Mouse (Mus musculus) thymus, adult 2 months (tissue): ENCODE data around the gene Slc9a6. TPM values are rescaled to one million over a fixed set of nuclear protein-coding genes. Genes with fewer than 3 reads are reported as not detected.

Experiments used
- DNase-seq: peaks from one replicate; pipeline ENCODE4 v3.0.0; 2021
- H3K27ac ChIP-seq: fragments of 200-500 bp; 2 replicates; pipeline ENCODE4 v1.5.1; 2012; ENCODE audit warnings: low read length, control low read depth; ENCODE audit not compliant: control insufficient read depth, insufficient read depth
- H3K27me3 ChIP-seq: fragments of 200-500 bp; 2 replicates; pipeline ENCODE4 v1.6.1; 2012; ENCODE audit warnings: mild to moderate bottlenecking, low read length, moderate library complexity, mixed read lengths; ENCODE audit not compliant: control insufficient read depth, insufficient read depth
- H3K36me3 ChIP-seq: fragments of 200-500 bp; 2 replicates; pipeline ENCODE4 v1.6.1; 2012; ENCODE audit warnings: mild to moderate bottlenecking, low read length, moderate library complexity; ENCODE audit not compliant: control insufficient read depth, insufficient read depth
- H3K4me1 ChIP-seq: fragments of 200-500 bp; replicated peaks from 2 replicates; pipeline ENCODE4 v1.6.1; 2012; ENCODE audit warnings: low read length; ENCODE audit not compliant: control insufficient read depth, insufficient read depth
- H3K4me3 ChIP-seq: fragments of 200-500 bp; 2 replicates; pipeline ENCODE4 v1.5.1; 2012; ENCODE audit warnings: mild to moderate bottlenecking, low read length, control low read depth, moderate library complexity; ENCODE audit not compliant: control insufficient read depth, insufficient read depth
- CTCF ChIP-seq: fragments of 200-500 bp; IDR thresholded peaks from 2 replicates; pipeline ENCODE4 v1.5.1; 2012; ENCODE audit warnings: mild to moderate bottlenecking, control low read depth, low read length, moderate library complexity, borderline replicate concordance; ENCODE audit not compliant: control insufficient read depth, poor library complexity, insufficient read depth; ENCODE audit errors: extremely low read depth
- POLR2A ChIP-seq: fragments of 200-500 bp; IDR thresholded peaks from 2 replicates; pipeline ENCODE4 v1.6.1; 2012; ENCODE audit warnings: mild to moderate bottlenecking, low read length, control low read depth, moderate library complexity; ENCODE audit not compliant: control insufficient read depth, poor library complexity, insufficient read depth; ENCODE audit errors: extremely low read depth
- WGBS: fragments of 180-500 bp; shearing (Covaris S2); methylation state at CpG from one replicate; pipeline ENCODE4 v1.1.7; 2018; 5-methylcytosine and 5-hydroxymethylcytosine counted together
- polyA plus RNA-seq: library from polyadenylated mRNA; depleted of rRNA; stranded (reverse); fragments of >200 nt; gene quantifications from 2 replicates; pipeline ENCODE4 v1.2.3, GENCODE M21; 2012

Slc9a6 gene
- polyA plus RNA-seq, 1 experiment = 13.2 TPM

DNA sequence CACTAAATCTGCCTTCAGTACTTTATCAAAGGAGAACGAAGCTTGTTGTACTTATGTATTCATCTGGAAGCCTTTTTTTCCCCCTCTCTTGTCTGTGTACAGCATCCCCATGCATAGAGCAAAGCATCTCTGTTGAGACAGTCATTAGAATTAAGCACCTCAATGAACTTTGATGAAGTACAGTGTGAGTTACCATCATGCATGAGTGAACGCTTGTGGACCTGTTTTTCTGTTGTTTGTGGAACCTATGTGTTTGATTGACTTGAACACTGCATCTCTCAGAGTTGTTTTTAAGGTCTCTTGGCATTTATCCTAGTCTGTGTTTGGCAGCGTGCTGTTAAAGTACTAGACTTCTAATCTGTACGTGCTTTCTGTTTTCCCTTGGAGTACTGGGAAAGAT lies 53.8 kb downstream of the Slc9a6 start:
- WGBS = 96% methylated on average over 4 of the region's 4 CpGs
- no peak for TF ChIP-seq CTCF
- no peak for TF ChIP-seq POLR2A
- no peak for DNase-seq

DNA sequence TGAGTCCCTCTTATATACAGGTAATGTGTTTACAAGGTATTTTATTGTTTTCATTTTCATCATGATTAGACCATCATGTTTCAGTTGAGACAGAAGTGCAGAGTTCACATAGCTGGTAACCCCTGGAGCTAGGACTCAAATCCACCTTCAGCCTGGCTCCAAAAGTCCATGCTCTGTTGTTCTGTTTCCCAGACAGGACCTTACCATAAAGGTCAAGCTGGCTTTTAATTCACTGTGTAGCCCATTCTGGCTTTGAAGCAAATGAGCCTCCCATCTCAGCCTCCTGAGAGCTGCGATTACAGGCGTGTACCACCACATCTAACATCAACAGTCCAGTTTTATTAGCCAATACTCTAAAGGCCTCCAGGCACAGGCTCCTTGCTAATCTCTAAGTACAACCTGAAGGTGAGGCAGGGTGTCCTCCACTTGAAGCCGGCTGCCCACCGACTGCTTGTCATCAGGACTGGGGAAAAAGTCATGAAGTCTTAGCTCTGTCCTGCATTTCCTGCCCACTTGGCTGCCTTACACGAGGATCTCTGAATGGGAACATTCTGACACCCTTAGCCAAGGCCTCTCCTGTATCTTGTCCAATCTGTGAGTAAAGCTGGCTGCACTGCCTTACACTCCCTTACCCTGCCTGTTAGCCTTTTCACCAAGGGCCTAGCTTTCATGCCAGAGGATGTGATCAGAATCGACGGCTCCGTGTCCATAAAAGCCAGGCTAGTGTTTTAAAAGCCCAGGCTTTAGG lies 55.8 kb downstream of the Slc9a6 start:
- Histone ChIP-seq H3K4me1 (no peaks in the 10 kb centered on the region), H3K36me3 (no peaks in the 10 kb centered on the region), H3K27ac (no peak overlapping the region), H3K27me3 (no peaks in the 10 kb centered on the region), H3K4me3 (no peak overlapping the region)
- WGBS = 96% methylated on average over 8 of the region's 8 CpGs
- TF ChIP-seq POLR2A (no peak), CTCF (no peak)
- DNase-seq = no peak

More for the DNA sequence above, 53.8 kb downstream of the Slc9a6 start:
- Histone ChIP-seq H3K36me3 (no peaks in the 10 kb centered on the region), H3K4me1 (no peaks in the 10 kb centered on the region), H3K4me3 (no peak overlapping the region), H3K27me3 (no peaks in the 10 kb centered on the region), H3K27ac (no peak overlapping the region)

- WGBS = 93% methylated on average over 6 of the region's 6 CpGs
- H3K27me3 ChIP-seq = no peaks in the 10 kb centered on the region
- DNase-seq = no peak
- TF ChIP-seq POLR2A (no peak), CTCF (no peak)
- H3K4me3 ChIP-seq = no peak overlapping the region
- H3K36me3 ChIP-seq = no peaks in the 10 kb centered on the region
- no peaks in the 10 kb centered on the region for H3K4me1 ChIP-seq
- no peak overlapping the region for H3K27ac ChIP-seq
These were observed 57.7 kb downstream of the Slc9a6 start for GRCm38 (mm10) chrX:56667296-56667695.

GRCm38 (mm10) chrX:56668051-56668450 lies 58.5 kb downstream of the Slc9a6 start:
- Histone ChIP-seq H3K4me3 (no peak overlapping the region), H3K27ac (no peak overlapping the region), H3K36me3 (no peaks in the 10 kb centered on the region), H3K27me3 (no peaks in the 10 kb centered on the region), H3K4me1 (no peaks in the 10 kb centered on the region)
- no peak for DNase-seq
- 97% methylated on average over 5 of the region's 5 CpGs for WGBS
- TF ChIP-seq CTCF (no peak), POLR2A (no peak)

DNA sequence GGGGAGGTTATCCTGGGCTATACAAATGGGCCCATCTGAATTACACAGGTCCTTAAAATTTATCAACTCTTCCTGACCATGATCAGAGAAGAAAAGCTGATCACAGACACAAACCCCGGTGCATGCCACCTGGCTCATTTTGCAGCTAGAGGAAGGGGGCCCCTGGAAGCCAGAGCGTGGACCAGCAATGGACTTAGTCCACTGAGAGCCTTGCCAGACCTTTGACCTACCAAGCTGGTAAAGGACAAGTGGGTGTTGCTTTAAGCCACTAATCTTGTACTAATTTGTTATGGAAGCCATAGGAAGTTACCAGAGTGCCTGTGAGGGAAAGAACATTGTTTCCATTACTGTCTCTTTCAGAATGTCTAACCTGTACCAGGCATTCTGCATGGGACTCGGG lies 58.9 kb downstream of the Slc9a6 start:
- H3K27me3 ChIP-seq = no peaks in the 10 kb centered on the region
- no peak for TF ChIP-seq POLR2A
- no peak for TF ChIP-seq CTCF
- H3K36me3 ChIP-seq = no peaks in the 10 kb centered on the region
- no peak for DNase-seq
- no peaks in the 10 kb centered on the region for H3K4me1 ChIP-seq
- H3K27ac ChIP-seq = no peak overlapping the region
- WGBS = 91% methylated on average over 3 of the region's 3 CpGs
- H3K4me3 ChIP-seq = no peak overlapping the region

- Histone ChIP-seq H3K4me1 (no peaks in the 10 kb centered on the region), H3K36me3 (no peaks in the 10 kb centered on the region), H3K27ac (no peak overlapping the region), H3K4me3 (no peak overlapping the region), H3K27me3 (no peaks in the 10 kb centered on the region)
- 89% methylated on average over 6 of the region's 6 CpGs for WGBS
- no peak for DNase-seq
- no peak for TF ChIP-seq POLR2A
- TF ChIP-seq CTCF = no peak
These were observed 66.0 kb downstream of the Slc9a6 start for GRCm38 (mm10) chrX:56675556-56675955.
